Mouse (Mus musculus) inflammation-experienced regulatory T-cells, adult 16 weeks (primary cell): ENCODE results near the gene Crygf. TPM values are rescaled to one million over a fixed set of nuclear protein-coding genes. Genes with fewer than 3 reads are reported as not detected.

ENCODE experiments used
- polyA plus RNA-seq: library from polyadenylated mRNA; unstranded; fragments of 100-300 nt; shearing (Covaris generic); gene quantifications from one replicate; pipeline ENCODE4 v1.2.1, GENCODE M21; 2017

Crygf gene
- polyA plus RNA-seq: not detected

GRCm38 (mm10) chr1:65926294-65926693, at the start of gene Crygf:
Gene Crygf (plus strand): TSS chr1:65926520.

Other genes with a start within 250 kb of the Crygf start
- gene Map2, start 248.8 kb downstream of the Crygf start, polyA plus RNA-seq: 7.4 TPM